In genomic region chr1:149734241-149734640, GRCm38 (mm10) we compare ENCODE assay signal across 23 mouse cellular contexts.
DNase-seq lines count a peak whose midpoint lies in the region; ATAC-seq and TF ChIP-seq lines count a peak whose summit lies in the region.
"Had no signal": no experiment of that assay in that cellular context is flagged by ENCODE, and none has a peak within 500 bp of the region (broad histone marks: within the 10 kb centered on the region; RNA-seq: fewer than 3 reads in every experiment).

No protein-coding gene starts in this region.

- 89% methylated on average over 2 of the region's 2 CpGs for WGBS in heart, adult 2 months
- 85% methylated on average over 2 of the region's 2 CpGs for WGBS in forebrain, embryonic 13.5 days

- H3K79me2 ChIP-seq in heart, adult 2 months (replicated peaks; ENCODE audit: control insufficient read depth, insufficient read depth, low read length) = no peaks in the 10 kb centered on the region

- H3K4me2 ChIP-seq in forebrain, embryonic 13.5 days = no peak overlapping the region
- H3K4me2 ChIP-seq: embryonic facial prominence, embryonic 15.5 days; forebrain, embryonic 15.5 days; heart, embryonic 11.5 days; heart, embryonic 15.5 days; hindbrain, embryonic 15.5 days had no signal

- no peaks in the 10 kb centered on the region for H3K9me3 ChIP-seq in forebrain, embryonic 13.5 days (replicated peaks)
- H3K9me3 ChIP-seq: embryonic facial prominence, embryonic 15.5 days; forebrain, embryonic 10.5 days; forebrain, embryonic 15.5 days; heart, embryonic 15.5 days; hindbrain, embryonic 10.5 days; hindbrain, embryonic 15.5 days had no signal

- H3K9ac ChIP-seq in heart, adult 2 months (ENCODE audit: low read depth, low read length) = no peak overlapping the region
- no peak overlapping the region for H3K9ac ChIP-seq in forebrain, embryonic 13.5 days
- H3K9ac ChIP-seq: embryonic facial prominence, embryonic 15.5 days; forebrain, embryonic 15.5 days; heart, embryonic 15.5 days; hindbrain, embryonic 15.5 days had no signal

- no peaks in the 10 kb centered on the region for H3K27me3 ChIP-seq in heart, adult 2 months (ENCODE audit: control insufficient read depth, insufficient read depth, low read length)
- no peaks in the 10 kb centered on the region for H3K27me3 ChIP-seq in forebrain, embryonic 13.5 days
- H3K27me3 ChIP-seq: embryonic facial prominence, embryonic 15.5 days; forebrain, embryonic 15.5 days; heart, embryonic 15.5 days; hindbrain, embryonic 15.5 days had no signal

- TF ChIP-seq CTCF in brain, embryonic 14.5 days (IDR thresholded peaks at IDR 0.05; ENCODE audit: borderline replicate concordance, extremely low read depth, insufficient read depth, insufficient read length) = no peak
- no peak for TF ChIP-seq CTCF in heart, adult 2 months (IDR thresholded peaks at IDR 0.05)

- intact Hi-C loops in heart, adult 2 months (cut with DNase I) = no loop called here

- no peaks in the 10 kb centered on the region for H3K36me3 ChIP-seq in heart, adult 2 months (ENCODE audit: control insufficient read depth, insufficient read depth, low read length)
- H3K36me3 ChIP-seq in forebrain, embryonic 13.5 days (ENCODE audit: poor library complexity, severe bottlenecking) = no peaks in the 10 kb centered on the region
- H3K36me3 ChIP-seq: embryonic facial prominence, embryonic 15.5 days; forebrain, embryonic 10.5 days; forebrain, embryonic 15.5 days; heart, embryonic 15.5 days; hindbrain, embryonic 10.5 days; hindbrain, embryonic 15.5 days had no signal

- no peak for ATAC-seq in megakaryocyte, adult 5-6 weeks (ENCODE audit: poor library complexity, severe bottlenecking)
- ATAC-seq in forebrain, embryonic 13.5 days = no peak
- ATAC-seq: forebrain, embryonic 15.5 days; inflammation-experienced regulatory T-cells, adult 6 months; intestine, postnatal 0 days had no signal

- H3K27ac ChIP-seq in heart, adult 2 months = no peak overlapping the region
- no peak overlapping the region for H3K27ac ChIP-seq in forebrain, embryonic 13.5 days
- H3K27ac ChIP-seq: embryonic facial prominence, embryonic 15.5 days; forebrain, embryonic 10.5 days; forebrain, embryonic 15.5 days; heart, embryonic 15.5 days; hindbrain, embryonic 10.5 days; hindbrain, embryonic 15.5 days had no signal

- H3K4me3 ChIP-seq in heart, adult 2 months = no peak overlapping the region
- no peak overlapping the region for H3K4me3 ChIP-seq in forebrain, embryonic 13.5 days
- H3K4me3 ChIP-seq: embryonic facial prominence, embryonic 15.5 days; erythroblast, embryonic 14.5 days; forebrain, embryonic 10.5 days; forebrain, embryonic 15.5 days; heart, embryonic 15.5 days; hindbrain, embryonic 10.5 days; hindbrain, embryonic 15.5 days had no signal

- peak; percentile 21 for DNase-seq in cerebellum, adult 11-12 months
- DNase-seq in cerebellum, adult 11 months = no peak
- DNase-seq in brain, embryonic 14.5 days (ENCODE audit: low read depth) = peak; percentile 21
- peak; percentile 27 for DNase-seq in cerebellum, adult 9-10 months
- peak; percentile 19 to 49 for DNase-seq in cerebellum, postnatal 25 days
- no peak for DNase-seq in heart, adult 2 months
- DNase-seq: adrenal gland, postnatal 14 days; embryo, embryonic 11 days; heart, adult 18-20 months; heart, postnatal 14 days; kidney, adult 8-10 months had no signal

- H3K4me1 ChIP-seq in heart, adult 2 months (ENCODE audit: control insufficient read depth, insufficient read depth, low read length) = no peaks in the 10 kb centered on the region
- no peaks in the 10 kb centered on the region for H3K4me1 ChIP-seq in forebrain, embryonic 13.5 days
- H3K4me1 ChIP-seq: embryonic facial prominence, embryonic 15.5 days; forebrain, embryonic 10.5 days; forebrain, embryonic 15.5 days; heart, embryonic 15.5 days; hindbrain, embryonic 10.5 days; hindbrain, embryonic 15.5 days had no signal

- TF ChIP-seq POLR2A in brain, embryonic 14.5 days (IDR thresholded peaks at IDR 0.05; ENCODE audit: borderline replicate concordance, extremely low read depth, insufficient read depth, insufficient read length, poor library complexity, severe bottlenecking) = no peak
- TF ChIP-seq POLR2A in heart, adult 2 months (IDR thresholded peaks at IDR 0.05; ENCODE audit: insufficient read depth, low read depth, low read length) = no peak

- TF ChIP-seq EP300 in heart, adult 2 months (IDR thresholded peaks at IDR 0.05; ENCODE audit: insufficient read depth, low read depth, low read length) = no peak

Comparison
In these comparisons a context has a peak if more than half of its experiments do, and no peak if none do; other contexts are left out.
1. DNase-seq: peak in cerebellum, adult 11-12 months (single experiment), brain, embryonic 14.5 days (single experiment), cerebellum, adult 9-10 months (single experiment) and cerebellum, postnatal 25 days (2 of 2); none in cerebellum, adult 11 months (single experiment) and heart, adult 2 months (0 of 2).